Mouse (Mus musculus) mature B cell (primary cell): ENCODE data around the gene Rnase12.
"Not testable (repeated sequence)": the region's sequence is repeated elsewhere in the genome, so short reads cannot be mapped to it uniquely, and the experiment has no call there.

Source experiments
- in situ Hi-C: fragments of 300-500 bp; cut with MboI; formaldehyde crosslinking; loops from 2 replicates; pipeline ENCODE4 v1.14.3; 2019

Rnase12 gene

DNA sequence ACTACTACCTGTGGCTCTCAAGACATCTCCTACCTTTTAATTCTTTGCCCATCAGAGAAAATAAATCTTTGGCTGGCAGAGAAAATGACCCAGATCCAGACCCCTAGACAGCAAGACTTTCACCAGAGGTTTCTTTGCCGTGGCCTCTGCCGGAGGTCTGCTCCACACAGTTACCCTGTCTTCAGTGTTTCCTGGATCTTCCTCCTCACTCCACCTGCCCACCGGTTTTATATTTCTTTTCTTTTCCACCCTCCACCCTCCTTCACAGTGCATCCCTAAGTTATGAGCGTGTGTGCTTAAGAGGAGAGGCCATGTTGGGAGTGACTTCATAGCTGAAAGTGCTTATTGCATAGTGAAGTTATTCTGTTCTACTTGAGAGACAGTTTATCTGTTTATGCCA, 34.0 kb downstream of the Rnase12 start:
- in situ Hi-C loops: no loop called here

GRCm38 (mm10) chr14:51017256-51017655, 40.2 kb downstream of the Rnase12 start:
- in situ Hi-C loops: no loop called here

- in situ Hi-C loops: no loop called here
Measured at GRCm38 (mm10) chr14:51015780-51016179, 41.7 kb downstream of the Rnase12 start.

GRCm38 (mm10) chr14:51014724-51015123, 42.7 kb downstream of the Rnase12 start:
- in situ Hi-C loops: not testable (repeated sequence)

DNA sequence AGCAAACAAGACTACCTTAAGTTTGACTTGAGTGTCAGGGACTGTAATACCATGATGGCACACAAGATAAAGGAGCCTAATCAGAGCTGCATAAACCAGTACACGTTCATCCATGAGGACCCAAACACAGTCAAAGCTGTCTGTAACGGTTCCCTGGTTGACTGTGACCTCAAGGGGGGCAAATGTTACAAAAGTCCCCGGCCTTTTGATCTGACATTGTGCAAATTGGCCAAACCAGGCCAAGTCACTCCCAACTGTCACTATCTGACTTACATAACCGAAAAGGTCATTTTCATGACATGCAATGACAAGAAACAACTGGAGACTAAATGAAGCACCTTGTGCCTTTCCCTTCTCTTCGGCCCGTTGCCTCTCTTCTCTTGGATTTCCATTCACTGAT, 47.9 kb downstream of the Rnase12 start:
- in situ Hi-C loops: no loop called here

DNA sequence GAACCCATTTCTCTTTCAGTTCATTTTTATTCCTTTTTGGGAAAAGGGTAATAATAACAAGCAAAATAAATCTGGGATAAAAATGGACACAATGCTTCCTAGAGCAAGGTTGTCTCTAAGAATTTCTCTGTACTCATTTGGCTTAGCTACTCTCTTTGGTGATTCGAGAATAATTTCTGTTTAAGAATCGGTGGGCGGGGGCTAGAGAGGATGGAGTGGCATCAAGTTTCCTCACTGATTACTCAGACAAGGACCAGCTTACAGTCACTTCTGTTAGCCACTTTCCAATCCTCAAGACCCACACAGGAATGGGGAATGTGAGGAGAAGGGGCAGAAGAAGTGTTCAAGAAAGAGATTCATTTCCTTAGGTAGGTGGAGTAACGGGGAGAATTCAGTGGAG, 48.7 kb downstream of the Rnase12 start:
- in situ Hi-C loops: no loop called here

- in situ Hi-C loops: no loop called here
Measured at GRCm38 (mm10) chr14:51007914-51008713, 49.3 kb downstream of the Rnase12 start.

DNA sequence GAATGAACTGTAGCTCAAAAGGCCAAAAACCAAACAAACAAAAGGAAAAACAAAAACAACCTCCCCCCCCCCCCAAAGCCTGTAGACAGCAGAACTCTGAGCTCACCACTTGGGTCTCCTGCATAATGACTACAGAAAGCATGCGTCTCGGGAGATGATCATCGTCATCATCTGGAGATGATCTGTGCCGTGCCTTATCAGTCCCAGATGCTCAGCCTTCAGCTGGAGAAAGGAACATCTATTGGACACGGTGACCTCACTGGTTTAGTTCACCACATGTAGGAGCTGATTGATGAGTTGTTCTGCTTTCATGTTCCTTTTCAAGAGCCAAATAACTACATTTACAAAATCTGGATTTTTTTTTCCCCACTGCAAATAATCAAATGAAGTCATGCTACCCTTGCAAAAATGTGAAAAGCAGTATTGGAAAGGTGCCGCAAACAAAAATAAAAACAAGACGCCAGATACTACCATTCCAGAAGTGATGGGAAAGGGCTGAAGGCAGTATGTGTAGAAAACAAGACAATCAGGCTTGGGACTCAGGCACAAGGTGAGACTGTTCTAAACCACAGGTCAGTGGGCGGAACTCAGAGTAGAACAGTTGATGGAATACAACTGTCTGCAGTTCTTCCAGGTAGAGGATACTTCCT, 50.2 kb downstream of the Rnase12 start, which contains the start of gene Rnase10:
TSS of gene Rnase10 (plus strand) at position 600 of the 650 bp plus-strand sequence.
- in situ Hi-C loops: no loop called here
